Mouse (Mus musculus) erythroblast, embryonic 14.5 days (primary cell): ENCODE results near the gene Tyms.

Experiments used
- GATA1 ChIP-seq: IDR thresholded peaks from 2 replicates; pipeline ENCODE4 v1.6.1; 2012; ENCODE audit warnings: low read length, inconsistent platforms, mixed read lengths
- TAL1 ChIP-seq: IDR thresholded peaks from 3 replicates; pipeline ENCODE4 v1.6.1; 2012; ENCODE audit warnings: low read length, inconsistent platforms, mixed read lengths

GRCm38 (mm10) chr5:30067726-30068125 is 5.7 kb downstream of the Tyms start:
- no peak for TF ChIP-seq TAL1
- TF ChIP-seq GATA1 = no peak
